Mouse (Mus musculus) olfactory bulb, adult 2 months (tissue): Measurements from ENCODE around the gene Mfap1a.

Experiments
- CTCF ChIP-seq: fragments of 200-500 bp; IDR thresholded peaks from 2 replicates; pipeline ENCODE4 v1.5.1; 2012; ENCODE audit warnings: low read depth, mild to moderate bottlenecking, low read length, moderate library complexity; ENCODE audit not compliant: insufficient read depth
- POLR2A ChIP-seq: fragments of 200-500 bp; IDR thresholded peaks from 2 replicates; pipeline ENCODE4 v1.6.1; 2012; ENCODE audit warnings: mild to moderate bottlenecking, low read depth, low read length, moderate library complexity; ENCODE audit not compliant: insufficient read depth

DNA sequence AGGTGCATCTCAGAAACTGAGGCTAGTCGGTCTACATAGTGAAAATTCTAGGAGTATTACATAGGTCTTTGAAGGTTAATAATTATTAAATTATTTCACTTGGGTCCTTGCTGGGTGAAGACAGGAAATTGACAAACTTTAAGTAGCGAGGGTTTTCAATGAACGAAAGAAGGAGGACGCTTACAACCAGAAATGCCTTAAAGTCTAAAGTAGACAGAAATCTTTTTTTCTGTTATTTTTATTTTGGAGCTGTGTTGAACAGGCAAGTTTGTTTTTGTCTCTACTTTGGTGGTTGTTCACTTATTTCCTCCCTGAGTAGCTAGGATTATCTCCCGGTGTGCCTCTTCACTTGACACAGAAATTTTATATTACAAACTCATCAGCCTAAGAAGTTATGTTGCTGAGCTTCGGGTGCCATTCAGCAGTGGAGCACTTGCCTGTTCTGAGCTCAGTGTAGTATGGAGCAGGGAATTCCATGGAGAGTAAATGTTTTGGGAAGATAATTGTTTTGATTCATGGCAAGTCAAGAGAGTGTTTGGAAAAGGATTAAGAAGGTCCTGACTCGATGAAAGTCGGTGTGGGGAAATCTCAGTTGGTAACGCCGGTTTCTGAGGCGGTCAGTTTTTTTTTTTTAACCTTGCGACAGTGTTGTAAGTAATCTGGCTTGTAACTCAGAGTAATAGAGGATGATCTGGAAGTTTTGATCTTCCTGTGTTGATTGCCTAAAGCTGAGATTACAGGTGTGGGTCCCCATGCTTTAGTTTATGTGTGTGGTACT is 897 bp upstream of the Mfap1a start:
- TF ChIP-seq CTCF (no peak), POLR2A (no peak)
